Mouse (Mus musculus) embryonic facial prominence, embryonic 15.5 days (tissue): ENCODE results near the gene Sprr2b. TPM values are rescaled to one million over a fixed set of nuclear protein-coding genes. Genes with fewer than 3 reads are reported as not detected.
"Not testable (repeated sequence)": the region's sequence is repeated elsewhere in the genome, so short reads cannot be mapped to it uniquely, and the experiment has no call there.

Experiments
- ATAC-seq: fragments of 200-750 bp; cut with Nextera tagmentation; 2 replicates; pipeline ENCODE4 v1.8.0; 2017; ENCODE audit warnings: low read depth, moderate TSS enrichment; ENCODE audit not compliant: insufficient number of reproducible peaks, low FRiP score, low TSS enrichment
- H3K27ac ChIP-seq: fragments of 300-500 bp; sonication (generic); replicated peaks from 2 replicates; pipeline ENCODE4 v1.5.1; 2015; ENCODE audit warnings: mild to moderate bottlenecking, inconsistent platforms
- H3K27me3 ChIP-seq: fragments of 300-500 bp; sonication (generic); 2 replicates; pipeline ENCODE4 v1.6.1; 2015; ENCODE audit warnings: inconsistent platforms
- H3K36me3 ChIP-seq: fragments of 300-500 bp; sonication (generic); 2 replicates; pipeline ENCODE4 v1.6.1; 2015; ENCODE audit warnings: mild to moderate bottlenecking, inconsistent platforms
- H3K4me1 ChIP-seq: fragments of 300-500 bp; sonication (generic); 2 replicates; pipeline ENCODE4 v1.6.1; 2015; ENCODE audit warnings: inconsistent platforms
- H3K4me2 ChIP-seq: fragments of 300-500 bp; sonication (generic); replicated peaks from 2 replicates; pipeline ENCODE4 v1.6.1; 2015; ENCODE audit warnings: mild to moderate bottlenecking, inconsistent platforms
- H3K4me3 ChIP-seq: fragments of 300-500 bp; sonication (generic); replicated peaks from 2 replicates; pipeline ENCODE4 v1.5.1; 2015; ENCODE audit warnings: mild to moderate bottlenecking, inconsistent platforms
- H3K9ac ChIP-seq: fragments of 300-500 bp; sonication (generic); 2 replicates; pipeline ENCODE4 v1.6.1; 2015; ENCODE audit warnings: inconsistent platforms
- H3K9me3 ChIP-seq: fragments of 300-500 bp; sonication (generic); replicated peaks from 2 replicates; pipeline ENCODE4 v1.6.1; 2016; ENCODE audit warnings: inconsistent platforms
- WGBS: fragments of 180-500 bp; shearing (Covaris S2); methylation state at CpG from one replicate; pipeline ENCODE4 v1.1.7; 2015; 5-methylcytosine and 5-hydroxymethylcytosine counted together
- polyA plus RNA-seq: library from polyadenylated mRNA; unstranded; fragments of >200 nt; fragmentation: Nextera tagmentation; extraction: Ambion mirVana; gene quantifications from 2 replicates; pipeline ENCODE4 v1.2.1, GENCODE M21; 2015

Gene Sprr2b
- polyA plus RNA-seq: 0.29 TPM in 1 of 2 replicates, not detected in the other

- Histone ChIP-seq H3K27ac (no peak within 1 kb of the TSS), H3K4me3 (no peak within 1 kb of the TSS), H3K4me1 (no peaks in the 10 kb centered on the region), H3K9ac (no peak within 1 kb of the TSS), H3K27me3 (no peaks in the 10 kb centered on the region), H3K9me3 (no peaks in the 10 kb centered on the region), H3K4me2 (no peak within 1 kb of the TSS), H3K36me3 (no peaks in the 10 kb centered on the region)
- no peak for ATAC-seq
- WGBS: 73% methylated on average over 2 of the region's 2 CpGs
Measured at GRCm38 (mm10) chr3:92316320-92316719, at the start of gene Sprr2b. Gene Sprr2b (plus strand): TSS chr3:92316620.

GRCm38 (mm10) chr3:92271414-92271985, 44.9 kb upstream of the Sprr2b start:
- not testable (repeated sequence) for H3K4me1 ChIP-seq, H3K4me3 ChIP-seq, H3K27me3 ChIP-seq, H3K36me3 ChIP-seq, H3K27ac ChIP-seq, H3K9me3 ChIP-seq, ATAC-seq, H3K4me2 ChIP-seq, H3K9ac ChIP-seq
- WGBS: no CpG with 5 or more reads among the region's 4 CpGs

GRCm38 (mm10) chr3:92273504-92273903, 42.9 kb upstream of the Sprr2b start:
- not testable (repeated sequence) for H3K4me2 ChIP-seq, H3K36me3 ChIP-seq, H3K4me1 ChIP-seq, H3K27me3 ChIP-seq, H3K27ac ChIP-seq, H3K9ac ChIP-seq, ATAC-seq, H3K9me3 ChIP-seq, H3K4me3 ChIP-seq

- WGBS: no CpG with 5 or more reads among the region's 1 CpGs
- not testable (repeated sequence) for H3K27me3 ChIP-seq, H3K4me3 ChIP-seq, H3K27ac ChIP-seq, ATAC-seq, H3K9ac ChIP-seq, H3K4me2 ChIP-seq, H3K9me3 ChIP-seq, H3K36me3 ChIP-seq, H3K4me1 ChIP-seq
Measured at GRCm38 (mm10) chr3:92274018-92274417, 42.4 kb upstream of the Sprr2b start.

- not testable (repeated sequence) for H3K36me3 ChIP-seq
- peak; percentile 48; the same call in 1 of the 2 replicates for ATAC-seq
Measured at GRCm38 (mm10) chr3:92279663-92280062, 36.8 kb upstream of the Sprr2b start.

GRCm38 (mm10) chr3:92280963-92281606, 35.3 kb upstream of the Sprr2b start:
- not testable (repeated sequence) for H3K9me3 ChIP-seq, H3K4me2 ChIP-seq, H3K4me1 ChIP-seq, H3K27me3 ChIP-seq, ATAC-seq, H3K4me3 ChIP-seq, H3K9ac ChIP-seq, H3K36me3 ChIP-seq, H3K27ac ChIP-seq
- 84% methylated on average over 5 of the region's 12 CpGs for WGBS

More at GRCm38 (mm10) chr3:92279663-92280062, 36.8 kb upstream of the Sprr2b start:
- not testable (repeated sequence) for H3K4me1 ChIP-seq, H3K4me3 ChIP-seq, H3K4me2 ChIP-seq, H3K9ac ChIP-seq, H3K9me3 ChIP-seq, H3K27me3 ChIP-seq, H3K27ac ChIP-seq

GRCm38 (mm10) chr3:92285101-92285500, 31.3 kb upstream of the Sprr2b start, which contains the start of gene Sprr2a3:
Gene Sprr2a3 (plus strand): TSS chr3:92285417.
- H3K36me3 ChIP-seq, H3K4me1 ChIP-seq, H3K9me3 ChIP-seq, H3K9ac ChIP-seq, H3K27me3 ChIP-seq, H3K4me3 ChIP-seq, H3K27ac ChIP-seq, ATAC-seq, H3K4me2 ChIP-seq: not testable (repeated sequence)
- 76% methylated on average over 1 of the region's 1 CpGs for WGBS

GRCm38 (mm10) chr3:92288489-92288888, 27.9 kb upstream of the Sprr2b start:
- H3K4me1 ChIP-seq, H3K4me3 ChIP-seq, H3K9ac ChIP-seq, H3K27ac ChIP-seq, H3K36me3 ChIP-seq, H3K9me3 ChIP-seq, H3K27me3 ChIP-seq, H3K4me2 ChIP-seq: not testable (repeated sequence)
- ATAC-seq: 0 out of 2 replicates have a peak, but pooled peaks have one; percentile 57
- WGBS: 76% methylated on average over 4 of the region's 6 CpGs

GRCm38 (mm10) chr3:92307406-92307805, 9.0 kb upstream of the Sprr2b start:
- no peaks in the 10 kb centered on the region for H3K36me3 ChIP-seq
- H3K4me3 ChIP-seq: no peak overlapping the region
- no peak overlapping the region for H3K9ac ChIP-seq
- H3K4me2 ChIP-seq: no peak overlapping the region
- no peak overlapping the region for H3K27ac ChIP-seq
- no peaks in the 10 kb centered on the region for H3K9me3 ChIP-seq
- H3K27me3 ChIP-seq: no peaks in the 10 kb centered on the region
- no peaks in the 10 kb centered on the region for H3K4me1 ChIP-seq
- 79% methylated on average over 1 of the region's 1 CpGs for WGBS
- no peak for ATAC-seq

- Histone ChIP-seq H3K4me2 (no peak overlapping the region), H3K27ac (no peak overlapping the region), H3K27me3 (no peaks in the 10 kb centered on the region), H3K9ac (no peak overlapping the region), H3K4me3 (no peak overlapping the region), H3K36me3 (no peaks in the 10 kb centered on the region), H3K4me1 (no peaks in the 10 kb centered on the region), H3K9me3 (no peaks in the 10 kb centered on the region)
- 76% methylated on average over 2 of the region's 2 CpGs for WGBS
- ATAC-seq: no peak
Measured at GRCm38 (mm10) chr3:92317384-92317783, 964 bp downstream of the Sprr2b start.

GRCm38 (mm10) chr3:92336278-92336677, 19.9 kb downstream of the Sprr2b start:
- Histone ChIP-seq H3K4me2 (no peak overlapping the region), H3K27ac (no peak overlapping the region), H3K27me3 (no peaks in the 10 kb centered on the region), H3K9me3 (no peaks in the 10 kb centered on the region), H3K4me1 (no peaks in the 10 kb centered on the region), H3K36me3 (no peaks in the 10 kb centered on the region), H3K9ac (no peak overlapping the region), H3K4me3 (no peak overlapping the region)
- no peak for ATAC-seq
- WGBS: 60% methylated on average over 1 of the region's 1 CpGs

- Histone ChIP-seq H3K27ac (no peak within 1 kb of the TSS), H3K9ac (no peak within 1 kb of the TSS), H3K36me3 (no peaks in the 10 kb centered on the region), H3K9me3 (no peaks in the 10 kb centered on the region), H3K4me1 (no peaks in the 10 kb centered on the region), H3K4me3 (no peak within 1 kb of the TSS), H3K4me2 (no peak within 1 kb of the TSS), H3K27me3 (no peaks in the 10 kb centered on the region)
- WGBS: 87% methylated on average over 5 of the region's 5 CpGs
- no peak for ATAC-seq
Measured at GRCm38 (mm10) chr3:92338840-92339239, 22.4 kb downstream of the Sprr2b start, which contains the start of gene Sprr2d. Gene Sprr2d (plus strand): TSS chr3:92339140.
